Mouse (Mus musculus) v-Abl transformed pro-B cells (cell line): Measurements from ENCODE around the gene Tesmin.

Experiments
- in situ Hi-C, 2 experiments: fragments of 400-800 bp; cut with MboI; formaldehyde crosslinking; loops; one replicate each; pipeline ENCODE4 v1.15.1; 2025; ENCODE audit not compliant: unreplicated experiment in 2 of 2

Gene Tesmin

DNA sequence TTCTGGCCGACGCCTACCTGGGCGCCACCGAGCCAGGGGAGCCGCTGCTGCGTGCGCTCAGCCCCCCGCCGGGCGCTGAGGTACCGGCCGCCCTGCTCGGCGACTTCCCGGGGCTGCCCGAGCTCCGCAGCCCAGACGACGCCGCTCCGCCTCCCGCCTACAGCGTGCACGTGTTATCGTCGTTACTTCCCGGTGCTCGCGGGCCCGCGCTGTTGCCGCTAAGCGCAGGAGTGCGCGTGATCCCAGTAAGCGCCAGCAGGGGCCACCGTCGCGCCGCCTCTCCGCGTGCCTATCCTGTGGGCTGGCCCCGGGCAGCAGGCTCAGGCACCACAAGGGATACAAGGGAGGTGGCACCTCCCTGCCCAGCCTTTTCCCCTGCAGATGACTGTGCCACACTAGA is 432 bp downstream of the Tesmin start:
- in situ Hi-C loops: loop anchor here in 1 of 2 experiments (5.0 kb wide), 1 partner anchor 67 kb away; the partner anchor contains the start of gene Cpt1a

DNA sequence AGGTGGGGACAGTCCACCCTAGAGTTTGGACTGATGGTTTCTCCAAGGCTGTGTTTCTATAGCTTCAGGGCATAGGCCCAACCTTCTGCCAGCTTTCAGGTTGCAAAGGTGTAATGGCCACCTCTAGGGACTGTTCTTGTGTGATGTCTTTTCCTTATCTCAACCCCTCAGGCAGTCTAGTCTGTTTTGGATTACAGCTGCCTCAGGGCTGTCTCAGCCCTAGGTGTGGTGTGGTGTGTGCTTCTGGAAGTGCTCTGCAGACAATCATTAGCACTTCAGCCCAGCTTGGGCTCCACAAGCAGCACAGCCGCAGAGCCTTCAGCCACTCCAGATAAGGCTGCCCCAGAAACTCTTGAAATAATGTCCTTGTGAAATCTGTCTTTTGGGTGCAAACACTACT is 3.7 kb downstream of the Tesmin start:
- in situ Hi-C loops: loop anchor here in 1 of 2 experiments (5.0 to 10.0 kb wide), 2 partner anchors 180 to 322 kb away; no protein-coding TSS in a partner anchor

DNA sequence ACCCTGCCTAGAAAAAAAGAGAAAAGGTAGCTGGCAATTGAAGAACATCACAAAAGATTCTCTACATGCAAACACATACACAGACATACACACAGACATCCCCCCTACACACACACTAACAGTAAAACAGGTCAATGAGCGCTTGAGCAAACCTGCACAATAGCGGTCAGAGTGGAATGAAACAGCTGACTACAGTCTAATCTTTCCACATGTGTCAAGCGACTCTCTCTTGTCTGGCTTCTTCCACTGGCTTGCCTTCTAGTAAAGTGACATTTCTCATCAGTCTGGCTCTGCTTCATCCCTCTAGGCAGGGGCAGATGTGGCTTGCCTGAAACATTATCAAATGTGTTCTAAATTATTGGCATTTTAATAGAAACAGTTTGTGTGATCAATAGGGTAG is 5.6 kb downstream of the Tesmin start:
- in situ Hi-C loops: loop anchor here in 1 of 2 experiments (5.0 to 10.0 kb wide), 2 partner anchors 178 to 321 kb away; no protein-coding TSS in a partner anchor

DNA sequence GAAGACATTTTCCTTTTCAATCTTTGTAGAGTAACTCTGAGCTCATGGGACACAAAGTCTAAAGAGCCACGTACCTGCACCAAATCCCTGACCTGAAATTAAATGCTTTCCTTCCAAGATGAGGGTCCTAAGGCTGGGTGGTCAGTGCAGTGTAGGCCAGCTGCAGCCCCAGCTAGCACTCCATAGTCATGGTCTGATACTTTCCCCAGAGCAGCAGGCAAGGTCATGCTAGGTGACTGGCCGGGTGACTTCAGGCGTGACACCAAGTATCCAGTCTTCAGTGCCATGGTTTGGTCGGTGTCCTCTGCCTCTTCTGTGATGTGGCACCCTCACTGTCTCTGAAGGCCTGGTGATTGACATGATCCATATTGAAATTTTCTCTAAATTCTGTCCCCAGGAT is 11.4 kb downstream of the Tesmin start:
- in situ Hi-C loops: no loop called here

DNA sequence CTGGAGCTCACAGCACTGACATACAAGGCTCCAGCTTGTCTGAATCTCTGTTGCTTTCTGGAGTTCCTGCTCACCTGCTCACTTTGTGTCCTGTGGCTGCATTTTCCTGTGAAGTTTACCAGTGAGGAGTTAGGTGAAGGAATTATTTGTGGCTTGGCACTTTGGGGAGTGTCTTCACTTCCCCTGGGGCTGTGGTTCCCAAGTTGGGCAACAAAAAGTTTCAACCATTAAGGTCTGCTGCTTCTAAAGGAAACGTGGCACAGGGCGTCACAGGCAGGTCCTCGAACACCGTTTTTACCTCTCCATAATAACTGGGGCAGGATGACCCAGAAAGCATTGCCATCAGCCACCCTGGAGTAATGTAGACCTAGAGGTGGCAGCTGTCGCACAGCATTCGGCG is 12.8 kb downstream of the Tesmin start:
- in situ Hi-C loops: no loop called here

DNA sequence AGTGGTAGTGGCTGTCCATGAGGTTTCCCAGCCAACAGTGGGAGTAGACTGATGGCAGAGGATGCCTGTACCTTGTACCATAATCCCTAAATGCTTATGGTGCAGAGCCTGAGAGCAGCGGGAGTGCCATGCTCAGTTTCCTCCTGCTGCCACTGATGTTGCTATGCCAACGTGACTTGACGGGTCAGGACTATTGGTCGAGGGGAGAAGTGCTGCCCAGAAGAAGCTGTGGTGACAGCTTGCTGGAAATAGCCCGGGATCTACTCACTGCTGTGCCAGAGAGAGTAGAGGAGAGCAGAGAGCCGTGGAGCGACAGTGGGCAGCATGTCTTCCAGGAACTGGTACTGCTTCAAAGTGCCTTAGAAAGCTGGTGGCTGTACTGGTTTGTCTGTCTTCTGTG is 13.3 kb downstream of the Tesmin start:
- in situ Hi-C loops: no loop called here

DNA sequence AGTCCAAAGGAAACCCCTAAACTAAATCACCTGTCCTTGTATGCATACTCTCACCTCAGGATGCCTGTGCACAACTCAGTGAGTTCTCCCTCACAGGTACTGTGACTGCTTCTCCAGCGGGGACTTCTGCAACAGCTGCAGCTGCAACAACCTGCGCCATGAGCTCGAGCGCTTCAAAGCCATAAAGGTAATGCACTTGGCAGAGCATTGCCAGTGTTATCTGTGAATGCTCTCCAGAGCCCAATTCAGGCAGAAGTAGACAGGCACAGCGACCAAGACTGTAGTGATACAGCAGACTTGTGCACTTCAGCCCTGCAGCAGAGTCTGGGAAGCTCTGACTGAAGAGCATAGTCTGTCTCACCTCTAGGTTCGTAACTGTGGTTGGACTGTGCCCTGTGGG is 13.7 kb downstream of the Tesmin start:
- in situ Hi-C loops: no loop called here

DNA sequence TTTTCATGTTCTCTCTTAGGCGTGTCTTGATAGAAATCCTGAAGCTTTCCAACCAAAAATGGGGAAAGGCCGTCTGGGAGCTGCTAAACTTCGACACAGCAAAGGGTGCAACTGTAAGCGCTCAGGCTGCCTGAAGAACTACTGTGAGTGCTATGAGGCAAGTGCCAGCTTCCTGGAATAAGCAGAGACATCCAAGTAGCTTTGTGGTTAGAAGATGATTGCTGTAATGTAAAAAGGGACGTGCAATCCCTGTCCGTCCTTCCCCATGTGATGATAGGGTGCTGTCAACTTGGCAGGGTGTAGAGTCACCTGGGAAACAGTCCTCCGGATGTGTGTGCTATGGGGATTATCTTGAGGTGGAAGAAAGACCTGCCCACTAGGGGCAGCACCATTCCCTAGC is 15.4 kb downstream of the Tesmin start:
- in situ Hi-C loops: no loop called here

DNA sequence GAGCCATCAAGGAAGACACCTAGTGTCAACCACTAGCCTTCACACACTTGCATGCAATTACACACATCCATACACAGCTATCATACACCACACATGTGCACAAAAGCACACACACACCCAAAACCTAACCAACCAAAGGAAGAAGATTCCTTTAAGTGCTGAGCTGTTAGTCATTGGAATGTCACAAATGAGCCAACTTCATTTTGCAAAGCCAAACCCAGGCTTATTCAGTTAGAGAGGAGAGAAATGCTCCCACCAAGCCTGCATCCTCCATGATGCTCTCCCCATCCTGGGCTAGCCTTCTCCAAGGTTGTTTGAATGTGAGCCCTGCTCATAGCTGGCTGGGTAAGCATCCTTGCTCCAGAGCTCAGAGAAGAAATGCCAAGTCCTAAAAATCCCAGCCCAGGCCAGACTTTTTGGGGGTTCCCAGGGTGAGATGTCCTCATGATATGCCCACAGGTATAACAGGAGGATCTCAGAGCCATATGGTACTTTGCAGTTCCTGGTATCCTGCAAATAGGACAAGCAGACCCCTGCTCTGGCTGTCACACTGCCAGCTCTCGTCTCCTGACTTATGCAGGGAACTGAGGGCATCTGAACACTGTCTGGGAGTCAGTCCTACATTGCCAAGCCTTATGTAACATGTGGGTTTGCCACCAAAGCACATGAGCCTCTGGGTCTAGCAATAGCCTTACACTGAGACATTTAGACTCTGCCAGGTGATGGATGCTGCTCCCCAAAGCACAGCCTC is 17.0 kb downstream of the Tesmin start:
- in situ Hi-C loops: no loop called here

DNA sequence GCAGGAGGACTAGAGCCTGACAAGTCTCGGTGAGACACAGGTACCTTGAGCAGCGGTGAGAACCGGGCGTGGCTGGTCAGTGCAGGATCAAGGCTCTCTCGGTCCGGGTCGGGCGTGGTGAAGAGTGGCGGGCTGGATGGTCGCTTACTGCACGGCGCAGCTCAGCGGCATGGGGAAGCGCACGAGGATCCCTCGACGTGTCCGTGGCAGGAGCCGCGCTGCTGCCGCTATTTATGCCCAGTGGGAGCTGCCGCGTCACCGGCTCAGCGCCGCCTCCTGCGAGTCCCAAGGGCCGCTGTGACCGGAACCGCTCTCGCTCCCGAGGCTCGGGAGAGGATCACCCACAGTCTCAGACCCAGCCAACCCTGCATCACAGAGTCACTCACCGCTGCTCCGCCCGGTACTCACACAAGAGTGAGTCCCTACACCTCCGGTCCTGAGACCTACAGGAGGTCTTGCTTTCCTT is 25.6 kb downstream of the Tesmin start, which contains the start of gene Gal:
Gene Gal (minus strand): TSS at position 277 of the 466 bp plus-strand sequence.
- in situ Hi-C loops: no loop called here

DNA sequence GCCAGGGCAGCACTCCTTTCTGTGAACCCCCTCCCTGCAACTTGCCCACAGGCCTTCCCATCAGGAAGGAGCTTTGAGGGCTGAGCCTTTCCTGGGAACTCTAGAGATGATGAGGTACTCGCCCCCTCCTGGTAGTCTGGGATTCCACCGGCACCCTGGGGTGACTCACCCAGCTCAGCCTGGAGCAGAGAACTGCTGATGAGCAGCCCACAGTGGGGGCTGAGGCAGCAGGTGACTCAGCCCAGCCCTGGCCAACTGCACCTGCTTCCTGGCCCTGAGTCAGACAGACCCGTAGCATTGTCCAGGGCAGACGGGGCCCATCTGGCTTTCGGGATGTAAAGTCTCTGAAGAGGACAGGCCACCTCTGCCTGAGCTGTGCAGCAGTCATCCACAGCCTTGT is 30.6 kb downstream of the Tesmin start:
- in situ Hi-C loops: no loop called here

DNA sequence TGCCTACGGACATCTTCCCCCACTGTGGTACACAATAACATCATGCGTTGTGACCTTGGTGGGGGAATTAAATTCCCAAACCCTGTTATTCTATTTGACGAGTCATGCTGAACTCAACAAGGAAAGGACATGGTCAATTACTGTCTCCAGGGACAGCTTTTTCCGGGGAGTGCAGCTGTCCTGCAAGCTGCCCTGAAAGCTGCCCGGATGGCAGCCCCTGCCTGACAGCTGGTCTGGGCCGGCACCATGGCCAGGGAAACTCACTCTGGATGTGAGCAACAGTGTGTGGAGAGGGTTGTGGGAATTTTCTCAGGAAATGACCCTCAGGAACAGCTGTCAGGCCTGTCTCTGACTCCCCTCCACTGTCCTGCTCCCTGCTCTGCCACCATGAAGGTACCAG is 33.8 kb downstream of the Tesmin start:
- in situ Hi-C loops: no loop called here

DNA sequence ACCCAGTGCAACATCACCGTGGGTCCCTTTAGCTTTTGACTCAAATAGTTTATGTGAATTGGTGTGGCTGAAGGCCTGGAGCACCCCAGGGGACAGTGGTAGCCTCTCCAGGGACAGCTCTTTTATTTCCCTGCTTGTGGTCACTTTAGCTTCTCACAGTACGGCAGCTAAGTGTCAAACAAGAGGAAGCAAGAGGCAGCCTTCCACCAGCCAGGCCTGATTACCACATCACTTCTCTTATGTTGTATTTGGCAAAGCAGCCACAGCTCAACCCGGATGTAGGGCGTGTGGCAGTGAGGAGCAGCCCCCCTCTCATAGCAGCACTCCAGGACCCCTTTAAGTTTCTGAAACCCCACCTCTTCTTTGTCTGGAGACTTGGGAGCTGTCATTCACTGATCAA is 34.3 kb downstream of the Tesmin start:
- in situ Hi-C loops: no loop called here

DNA sequence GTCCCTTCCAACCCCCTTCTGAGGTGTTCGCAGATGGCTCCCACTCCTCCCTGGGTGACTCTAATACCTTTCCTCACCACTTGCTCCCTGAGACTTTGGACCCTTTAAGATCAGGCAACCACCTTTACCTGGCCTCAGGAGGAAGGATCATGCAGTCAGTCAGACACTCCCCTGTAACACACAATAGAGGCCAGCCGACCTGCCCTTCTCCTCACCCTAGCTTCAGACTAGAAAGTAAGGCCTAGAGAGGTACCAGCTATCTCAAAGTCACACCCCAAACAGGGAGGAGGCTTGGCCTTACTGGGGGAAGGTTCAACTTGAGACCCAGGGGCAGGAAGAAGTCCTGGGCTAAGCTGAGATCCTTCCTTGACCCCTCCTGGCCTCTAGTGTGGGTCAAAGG is 35.6 kb downstream of the Tesmin start:
- in situ Hi-C loops: no loop called here

DNA sequence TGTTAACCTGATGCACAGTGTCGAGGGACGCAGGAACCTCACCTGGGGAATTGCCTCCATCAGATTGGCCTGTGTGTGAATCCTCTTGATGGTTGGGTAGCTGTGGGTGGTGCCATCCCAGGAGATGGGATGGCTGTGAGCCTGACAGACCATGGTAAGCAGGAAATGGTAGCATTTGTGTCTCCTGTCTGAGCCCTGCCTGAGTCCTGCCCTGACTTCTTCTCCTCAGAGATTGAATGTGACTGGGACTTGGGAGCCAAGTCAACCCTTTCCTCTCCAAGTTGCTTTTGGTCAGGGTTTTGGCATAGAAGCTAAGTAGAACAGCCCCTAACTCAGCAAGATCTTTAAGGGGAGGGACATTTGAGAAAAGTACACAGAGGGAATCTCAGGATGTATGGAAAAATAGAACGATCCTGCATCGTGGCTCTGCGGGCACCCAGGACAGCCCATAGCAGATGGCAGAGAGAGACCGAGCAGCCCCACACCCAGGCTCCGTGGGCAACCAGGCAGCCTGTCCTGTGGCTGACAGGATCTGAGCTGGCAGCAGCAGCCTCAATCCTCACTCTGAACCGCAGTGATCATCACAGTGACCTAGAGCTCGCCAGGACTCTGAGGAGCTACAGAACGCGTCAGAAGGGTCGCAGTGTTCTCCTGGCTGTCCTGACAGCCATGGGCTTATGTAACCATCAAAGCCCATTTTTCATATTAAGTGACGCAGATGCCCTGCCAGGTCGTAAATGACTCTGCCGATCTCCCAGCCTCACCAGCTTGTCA is 39.6 kb downstream of the Tesmin start:
- in situ Hi-C loops: no loop called here

DNA sequence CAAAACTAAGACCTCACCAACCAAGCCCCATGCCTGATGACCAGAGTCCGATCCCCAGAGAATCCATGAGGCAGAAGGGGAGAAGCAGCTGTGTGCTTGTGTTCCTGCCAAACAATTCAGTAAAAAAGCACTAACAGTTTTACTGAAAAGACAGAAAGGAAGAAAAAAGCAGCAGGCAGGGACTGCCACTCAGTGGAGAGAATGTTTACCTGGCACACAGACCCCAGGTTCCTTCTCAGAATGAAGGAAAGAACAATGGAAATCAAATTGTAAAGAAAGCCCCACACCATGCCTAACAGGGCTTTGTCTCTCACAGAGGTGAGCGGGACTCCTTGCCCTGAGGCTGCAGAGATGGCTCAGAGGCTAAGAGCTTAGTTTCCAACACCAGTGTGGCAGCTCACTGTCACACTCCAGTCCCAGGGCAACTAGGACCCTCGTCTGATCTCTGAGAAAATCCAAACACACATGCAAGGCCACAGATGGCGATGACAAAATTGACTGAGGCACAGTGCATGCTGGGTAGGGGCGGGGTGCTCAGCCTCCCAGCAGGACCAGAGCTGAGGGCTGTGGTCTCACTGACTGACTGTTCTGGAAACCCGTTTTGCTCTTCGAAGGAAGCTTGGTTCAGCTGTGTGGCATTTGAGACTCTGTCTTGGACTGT is 40.6 kb downstream of the Tesmin start:
- in situ Hi-C loops: no loop called here

DNA sequence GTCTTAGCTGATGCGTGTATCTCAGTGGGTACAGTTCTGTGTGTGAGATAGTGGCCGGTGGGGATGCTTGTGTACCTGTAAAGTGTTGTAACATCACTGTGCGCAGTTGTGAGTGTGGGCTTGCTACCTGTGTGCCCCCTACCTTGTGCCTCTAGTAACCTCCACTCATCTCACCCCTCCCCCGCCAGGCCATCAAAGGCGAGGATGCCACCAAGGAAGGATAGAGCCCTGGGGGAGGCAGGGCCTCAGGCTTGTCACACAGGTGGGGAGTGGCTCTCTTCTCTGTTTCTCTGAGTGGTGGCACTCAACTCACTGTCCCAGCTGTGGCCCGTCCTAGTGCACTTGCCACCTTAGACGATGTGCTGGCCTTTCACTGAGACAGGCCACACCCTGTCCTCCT is 42.4 kb downstream of the Tesmin start:
- in situ Hi-C loops: no loop called here

DNA sequence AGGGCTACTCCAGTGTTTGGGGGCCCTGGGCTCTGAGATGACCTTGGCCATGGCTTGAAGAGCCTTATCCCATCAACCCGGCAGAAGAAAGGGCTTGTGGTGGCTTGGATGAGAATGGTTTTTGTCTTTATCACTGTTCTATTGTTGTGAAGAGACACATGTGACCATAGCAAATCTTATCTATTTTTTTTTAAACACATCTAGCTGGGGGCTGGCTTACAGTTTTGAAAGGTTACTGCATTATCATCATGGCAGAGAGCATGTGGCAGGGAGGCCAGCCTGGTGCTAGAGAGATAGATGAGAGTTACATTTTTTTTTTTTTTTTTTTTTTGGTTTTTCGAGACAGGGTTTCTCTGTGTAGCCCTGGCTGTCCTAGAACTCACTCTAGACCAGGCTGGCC is 43.3 kb downstream of the Tesmin start:
- in situ Hi-C loops: no loop called here

DNA sequence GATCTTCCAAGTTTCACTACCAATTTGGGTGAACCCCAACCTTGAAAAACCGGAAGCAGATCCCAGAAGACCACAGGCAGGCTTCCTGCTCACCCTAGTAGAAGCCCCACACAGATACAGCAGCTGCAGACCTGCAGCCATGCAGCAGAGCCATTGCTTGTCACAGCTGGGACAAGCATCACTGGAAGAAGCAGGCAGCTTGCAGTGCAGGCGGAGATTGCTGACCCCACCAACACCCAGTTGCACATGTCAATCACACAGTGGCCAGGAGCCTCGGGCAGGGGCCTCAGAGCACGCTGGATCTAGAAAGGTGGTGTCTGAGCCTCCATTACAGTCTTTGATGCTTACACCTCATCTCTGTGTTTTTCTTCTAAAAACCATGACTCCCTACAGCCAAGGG is 45.5 kb downstream of the Tesmin start:
- in situ Hi-C loops: no loop called here

DNA sequence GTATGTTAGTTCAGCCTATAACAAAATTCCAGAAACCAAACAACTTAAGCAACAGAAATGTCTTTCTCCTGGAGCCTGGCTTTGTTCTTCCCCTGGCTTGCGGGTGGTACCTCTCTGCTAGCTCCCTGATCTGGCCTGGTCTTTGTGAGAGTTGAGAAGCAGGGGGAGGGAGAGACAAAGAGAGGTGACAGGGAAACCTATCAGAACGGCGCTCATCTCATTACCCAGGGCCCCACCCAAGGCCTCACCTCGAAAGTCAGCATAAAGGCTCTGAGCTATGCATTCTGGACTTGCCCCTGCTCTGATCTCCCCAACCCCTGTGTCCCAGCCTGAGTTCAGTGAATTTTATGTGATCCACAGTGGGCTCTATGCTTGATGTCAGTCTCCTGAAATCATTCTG is 46.0 kb downstream of the Tesmin start:
- in situ Hi-C loops: no loop called here

DNA sequence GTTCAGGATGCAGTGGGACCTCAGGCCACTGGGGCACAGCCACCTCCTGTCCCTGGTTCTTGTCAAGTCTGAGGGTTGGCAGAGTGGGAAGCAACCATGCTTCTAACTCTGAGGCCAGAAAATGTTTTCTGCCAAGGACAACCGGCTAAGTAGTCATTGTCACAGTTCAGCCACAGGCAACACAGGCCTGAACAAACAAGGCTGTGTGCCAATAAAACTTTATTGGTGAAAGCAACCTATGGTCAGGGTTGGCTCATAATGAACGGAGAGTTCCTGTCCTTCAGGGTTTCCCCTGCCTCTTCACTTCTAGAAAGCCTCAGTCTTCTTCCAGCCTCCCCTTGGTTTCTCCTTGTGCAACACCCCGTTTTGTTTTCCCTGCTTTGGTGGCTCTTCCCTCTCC is 47.2 kb downstream of the Tesmin start:
- in situ Hi-C loops: no loop called here
